Mouse (Mus musculus) liver, adult 2 months (tissue): ENCODE measurements around the gene Sertad2. TPM values are rescaled to one million over a fixed set of nuclear protein-coding genes. Genes with fewer than 3 reads are reported as not detected.
A peak's percentile ranks its signal among the peaks of the same experiment; 100 is the strongest.

Source experiments
- DNase-seq: peaks from one replicate; pipeline ENCODE4 v3.0.0-alpha.2; 2011; ENCODE audit warnings: low read depth, low spot score; ENCODE audit errors: extremely low read depth
- H3K27ac ChIP-seq: fragments of 200-500 bp; replicated peaks from 2 replicates; pipeline ENCODE4 v1.5.1; 2012; ENCODE audit warnings: low read depth, mild to moderate bottlenecking, control low read depth, inconsistent platforms, low read length; ENCODE audit not compliant: insufficient read depth
- H3K27me3 ChIP-seq: fragments of 200-500 bp; 2 replicates; pipeline ENCODE4 v1.6.1; 2012; ENCODE audit warnings: mild to moderate bottlenecking, moderate library complexity, low read length, inconsistent platforms; ENCODE audit not compliant: control insufficient read depth, insufficient read depth
- H3K36me3 ChIP-seq: fragments of 200-500 bp; 2 replicates; pipeline ENCODE4 v1.6.1; 2012; ENCODE audit warnings: low read length, inconsistent platforms; ENCODE audit not compliant: control insufficient read depth, insufficient read depth
- H3K4me1 ChIP-seq: fragments of 200-500 bp; 2 replicates; pipeline ENCODE4 v1.6.1; 2011; ENCODE audit warnings: low read length; ENCODE audit not compliant: control insufficient read depth, insufficient read depth
- H3K4me3 ChIP-seq: fragments of 200-500 bp; 2 replicates; pipeline ENCODE4 v1.5.1; 2011; ENCODE audit warnings: low read depth, mild to moderate bottlenecking, control low read depth, low read length, moderate library complexity; ENCODE audit not compliant: insufficient read depth
- H3K79me2 ChIP-seq: fragments of 200-500 bp; 2 replicates; pipeline ENCODE4 v1.6.1; 2012; ENCODE audit warnings: inconsistent platforms, mild to moderate bottlenecking, low read length, moderate library complexity; ENCODE audit not compliant: control insufficient read depth, insufficient read depth
- H3K9ac ChIP-seq: fragments of 200-500 bp; 2 replicates; pipeline ENCODE4 v1.6.1; 2012; ENCODE audit warnings: low read depth, mild to moderate bottlenecking, control low read depth, inconsistent platforms, low read length
- CTCF ChIP-seq: fragments of 200-500 bp; IDR thresholded peaks from 2 replicates; pipeline ENCODE4 v1.5.1; 2011; ENCODE audit warnings: low read depth, low read length, control low read depth
- POLR2A ChIP-seq: fragments of 200-500 bp; IDR thresholded peaks from 2 replicates; pipeline ENCODE4 v1.6.1; 2011; ENCODE audit warnings: low read length, control low read depth; ENCODE audit not compliant: insufficient read depth; ENCODE audit errors: extremely low read depth
- WGBS: fragments of 180-500 bp; shearing (Covaris S2); methylation state at CpG from one replicate; pipeline ENCODE4 v1.1.7; 2018; 5-methylcytosine and 5-hydroxymethylcytosine counted together
- polyA plus RNA-seq: library from polyadenylated mRNA; depleted of rRNA; stranded (reverse); fragments of >200 nt; gene quantifications from 2 replicates; pipeline ENCODE4 v1.2.3, GENCODE M21; 2012
- total RNA-seq: library from RNA; depleted of rRNA; stranded (reverse); fragments of >200 nt; gene quantifications from 2 replicates; pipeline ENCODE4 v1.2.3, GENCODE M21; 2014

The Sertad2 gene
- total and polyA plus RNA-seq, 2 experiments = 8.0 to 9.3 TPM

DNA sequence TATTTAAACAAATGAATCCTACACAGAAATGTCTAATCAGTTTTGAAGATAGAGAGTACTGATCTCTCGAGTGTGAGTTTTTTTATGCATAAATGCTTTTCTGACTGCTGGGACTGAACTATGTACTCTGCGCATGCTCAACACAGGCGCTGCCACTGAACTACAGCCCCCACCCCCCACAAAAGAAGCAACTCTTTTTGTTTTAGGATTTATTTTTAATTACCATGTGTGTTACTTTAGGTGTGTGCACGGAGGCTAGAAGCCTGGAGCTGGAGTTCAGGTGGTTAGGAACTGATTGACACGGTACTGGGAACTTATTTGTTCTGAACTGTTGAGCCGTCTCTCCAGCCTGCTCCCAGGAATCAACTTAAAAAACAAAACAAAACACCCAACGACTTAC is 7.1 kb downstream of the Sertad2 start:
- no peaks in the 10 kb centered on the region for H3K36me3 ChIP-seq
- H3K79me2 ChIP-seq = peaks cover 4% of the 10 kb centered on the region; the same call in 1 of the 2 replicates
- H3K9ac ChIP-seq = peak overlapping the region; percentile 76
- 20% methylated on average over 7 of the region's 7 CpGs for WGBS
- H3K4me3 ChIP-seq = peak overlapping the region; percentile 56
- 0 out of 2 replicates have a peak overlapping the region, but pooled peaks have one; percentile 1 for H3K27ac ChIP-seq
- no peaks in the 10 kb centered on the region for H3K27me3 ChIP-seq
- DNase-seq = peak; percentile 69
- no peak for TF ChIP-seq CTCF
- TF ChIP-seq POLR2A = no peak
- no peaks in the 10 kb centered on the region; the same call in 1 of the 2 replicates for H3K4me1 ChIP-seq

DNA sequence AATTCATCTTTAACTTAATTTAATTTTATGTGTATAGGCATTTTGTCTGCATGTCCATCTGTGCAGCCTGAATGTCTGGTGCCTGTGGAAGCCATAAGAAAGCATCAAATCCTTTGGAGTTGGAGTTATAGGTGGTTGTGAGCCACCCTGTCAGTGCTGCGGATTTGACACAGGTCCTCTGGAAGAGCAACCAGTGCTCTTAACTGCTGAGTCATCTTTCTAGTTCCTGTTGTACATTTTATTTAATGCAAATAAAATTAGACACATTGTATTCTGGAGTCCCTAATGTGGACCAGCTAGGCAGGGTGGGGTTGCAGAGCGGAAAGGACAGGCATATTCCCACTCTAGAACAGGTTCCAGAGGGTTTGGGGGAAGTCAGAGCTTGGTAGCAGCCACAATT is 9.0 kb downstream of the Sertad2 start:
- Histone ChIP-seq H3K4me1 (peaks cover 7% of the 10 kb centered on the region; the same call in 1 of the 2 replicates), H3K36me3 (no peaks in the 10 kb centered on the region), H3K9ac (no peak overlapping the region), H3K27ac (no peak overlapping the region), H3K79me2 (no peaks in the 10 kb centered on the region), H3K27me3 (no peaks in the 10 kb centered on the region), H3K4me3 (no peak overlapping the region)
- TF ChIP-seq CTCF (no peak), POLR2A (no peak)
- WGBS = 99% methylated on average over 2 of the region's 2 CpGs
- DNase-seq = no peak

DNA sequence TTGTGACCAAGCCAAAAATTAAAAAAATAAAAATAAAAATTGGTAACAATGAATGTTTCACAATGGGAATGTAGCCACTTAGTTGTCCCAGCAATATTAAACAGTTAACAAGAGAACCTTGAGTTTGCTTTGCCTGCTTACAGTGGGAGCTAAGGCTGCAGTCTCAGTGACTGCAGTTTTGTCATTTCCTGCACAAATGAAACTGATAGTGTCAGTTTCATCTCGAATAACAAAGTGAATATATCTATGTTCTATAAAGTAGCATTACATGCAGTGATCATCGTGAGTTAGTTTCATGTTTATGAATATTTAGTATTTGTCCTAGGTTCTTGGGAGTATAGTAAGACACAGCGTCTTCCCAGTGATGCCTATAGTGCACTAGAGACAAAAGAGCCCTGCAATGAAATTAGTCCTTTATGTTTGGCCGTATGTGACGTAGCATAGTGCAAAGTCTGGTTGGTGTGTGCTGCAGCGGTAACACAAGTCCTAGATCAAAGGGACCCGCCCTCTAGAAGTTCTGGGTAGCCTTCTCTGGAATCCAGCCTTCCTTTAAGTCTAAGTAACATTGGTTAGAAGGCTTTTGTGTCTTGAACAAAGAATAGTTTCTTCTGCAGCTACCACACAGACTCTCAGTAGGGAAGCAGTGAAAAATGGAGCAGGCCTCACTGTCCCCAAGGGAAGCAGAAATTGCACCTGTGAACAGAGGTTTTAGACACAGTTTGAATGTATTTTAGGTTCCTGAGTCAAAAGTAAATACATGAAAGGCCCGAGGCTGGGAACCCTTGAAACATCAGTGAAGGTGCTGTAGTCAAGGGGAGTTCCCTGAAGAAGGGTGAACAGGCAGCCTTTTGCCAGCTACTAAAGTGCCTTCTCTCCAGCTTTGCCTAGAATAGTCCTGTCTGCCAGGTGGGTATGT is 10.0 kb downstream of the Sertad2 start:
- TF ChIP-seq POLR2A (no peak), CTCF (no peak)
- DNase-seq = no peak
- Histone ChIP-seq H3K27me3 (no peaks in the 10 kb centered on the region), H3K79me2 (no peaks in the 10 kb centered on the region), H3K4me1 (peaks cover 7% of the 10 kb centered on the region; the same call in 1 of the 2 replicates), H3K4me3 (no peak overlapping the region), H3K36me3 (no peaks in the 10 kb centered on the region), H3K27ac (no peak overlapping the region), H3K9ac (no peak overlapping the region)
- WGBS = 70% methylated on average over 8 of the region's 8 CpGs

DNA sequence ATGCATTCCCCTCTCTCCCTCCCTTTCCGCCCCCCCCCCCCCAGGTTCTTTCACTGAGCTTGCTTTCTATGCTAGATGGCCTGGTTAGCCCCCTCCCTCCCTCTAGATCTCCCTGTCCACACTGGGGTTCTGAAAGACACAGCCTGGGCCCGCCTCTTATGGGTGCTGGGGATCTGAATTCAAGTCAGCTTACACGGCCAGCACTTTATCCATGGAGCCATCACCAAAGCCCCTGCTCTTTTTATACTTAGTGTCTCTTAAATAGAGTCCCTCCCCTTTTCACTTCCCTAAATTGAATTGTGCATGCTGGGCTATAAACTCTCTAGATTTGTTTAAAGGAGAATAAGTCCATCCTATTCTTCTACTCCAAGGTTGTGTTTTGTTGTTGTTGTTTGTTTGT is 12.6 kb downstream of the Sertad2 start:
- 83% methylated on average over 3 of the region's 3 CpGs for WGBS
- DNase-seq = no peak
- no peaks in the 10 kb centered on the region for H3K36me3 ChIP-seq
- no peaks in the 10 kb centered on the region for H3K27me3 ChIP-seq
- H3K79me2 ChIP-seq = no peaks in the 10 kb centered on the region
- no peak overlapping the region for H3K4me3 ChIP-seq
- TF ChIP-seq POLR2A = no peak
- no peak for TF ChIP-seq CTCF
- H3K9ac ChIP-seq = no peak overlapping the region
- peaks cover 7% of the 10 kb centered on the region; the same call in 1 of the 2 replicates for H3K4me1 ChIP-seq
- no peak overlapping the region for H3K27ac ChIP-seq

DNA sequence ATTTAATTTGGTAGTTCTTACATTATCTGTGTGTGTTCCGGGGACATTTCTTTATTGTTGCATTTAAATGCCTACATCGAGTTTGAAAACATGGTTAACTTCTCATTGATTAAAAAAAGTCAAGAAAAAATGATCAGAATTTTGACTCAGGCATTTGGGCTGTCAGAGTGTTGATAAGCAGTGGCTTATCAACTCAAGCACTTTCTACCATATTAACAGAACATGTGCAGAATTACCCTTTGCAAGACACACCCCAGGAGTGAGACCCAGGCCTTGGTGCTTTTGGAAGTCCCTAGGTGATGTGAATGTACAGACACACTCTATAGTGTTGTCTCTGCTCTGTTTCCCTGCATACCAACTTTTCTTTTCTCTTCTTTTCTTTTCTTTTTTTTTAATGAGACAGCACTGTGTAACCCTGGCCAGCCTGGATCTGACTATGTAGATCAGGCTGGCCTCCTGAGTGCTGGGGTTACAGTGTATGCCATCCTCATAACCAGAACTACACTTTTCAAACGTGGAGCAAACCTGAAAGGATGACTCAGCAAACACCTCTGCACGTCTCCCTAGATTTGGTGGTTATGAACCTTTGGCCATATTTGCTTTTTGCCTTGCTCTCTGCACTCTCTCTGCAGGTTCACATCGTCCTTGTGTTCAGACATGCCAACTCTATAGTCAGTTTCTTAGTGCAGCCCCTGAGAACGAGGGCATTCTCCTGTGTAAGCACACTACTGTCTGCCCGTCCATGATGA is 13.3 kb downstream of the Sertad2 start:
- Histone ChIP-seq H3K27me3 (no peaks in the 10 kb centered on the region), H3K27ac (no peak overlapping the region), H3K36me3 (no peaks in the 10 kb centered on the region), H3K4me1 (peaks cover 7% of the 10 kb centered on the region; the same call in 1 of the 2 replicates), H3K79me2 (no peaks in the 10 kb centered on the region), H3K4me3 (no peak overlapping the region), H3K9ac (no peak overlapping the region)
- WGBS = 42% methylated on average over 7 of the region's 7 CpGs
- TF ChIP-seq POLR2A (no peak), CTCF (no peak)
- DNase-seq = peak; percentile 81
